Mouse (Mus musculus) 3T3-L1 (cell line): Measurements from ENCODE around the gene Tdrd3.

Experiments used
- DNase-seq: peaks from one replicate; pipeline ENCODE4 v3.0.0-alpha.2; 2015; ENCODE audit warnings: low read depth, low spot score

The Tdrd3 gene

DNA sequence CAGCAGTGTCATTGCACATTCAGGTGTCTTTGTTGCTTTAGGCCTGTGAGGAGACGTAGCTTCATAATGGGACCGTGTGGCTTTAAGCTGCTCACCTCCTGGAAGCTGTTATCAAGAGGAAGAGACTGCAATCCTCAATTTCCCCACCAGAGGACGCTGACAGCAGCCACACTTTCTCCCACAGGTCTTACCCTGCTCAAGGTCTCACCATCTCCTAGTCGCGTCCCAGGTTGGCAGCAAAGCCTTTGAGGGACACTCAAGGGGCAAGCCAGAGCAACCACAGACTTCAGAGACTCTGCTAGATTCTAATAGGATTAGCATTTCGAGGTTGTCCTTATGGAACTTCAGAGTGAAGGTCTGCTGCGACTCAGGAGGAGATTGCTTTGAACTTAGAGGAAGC, 149.8 kb downstream of the Tdrd3 start:
- no peak for DNase-seq

DNA sequence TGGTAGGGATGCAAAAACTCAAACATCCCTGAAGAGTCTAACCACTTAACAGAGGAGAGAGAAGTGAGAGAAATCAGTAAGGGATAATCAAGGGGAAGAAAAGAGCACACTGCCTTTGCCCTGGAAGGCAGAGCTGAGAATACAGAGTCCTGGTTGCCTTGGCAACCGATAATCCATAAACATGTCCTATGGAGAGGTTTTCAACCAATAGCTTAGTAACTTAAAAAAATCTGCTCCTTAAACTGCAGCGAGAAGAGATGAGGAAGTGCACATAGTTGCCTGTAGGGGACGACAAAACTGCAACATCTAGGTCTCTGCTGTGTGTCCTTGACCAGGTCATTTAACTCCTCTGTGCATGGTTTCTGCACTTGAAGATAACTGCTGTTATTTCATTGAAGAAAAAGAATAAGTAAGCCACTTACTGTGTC, 150.6 kb downstream of the Tdrd3 start:
- peak; percentile 14 for DNase-seq

DNA sequence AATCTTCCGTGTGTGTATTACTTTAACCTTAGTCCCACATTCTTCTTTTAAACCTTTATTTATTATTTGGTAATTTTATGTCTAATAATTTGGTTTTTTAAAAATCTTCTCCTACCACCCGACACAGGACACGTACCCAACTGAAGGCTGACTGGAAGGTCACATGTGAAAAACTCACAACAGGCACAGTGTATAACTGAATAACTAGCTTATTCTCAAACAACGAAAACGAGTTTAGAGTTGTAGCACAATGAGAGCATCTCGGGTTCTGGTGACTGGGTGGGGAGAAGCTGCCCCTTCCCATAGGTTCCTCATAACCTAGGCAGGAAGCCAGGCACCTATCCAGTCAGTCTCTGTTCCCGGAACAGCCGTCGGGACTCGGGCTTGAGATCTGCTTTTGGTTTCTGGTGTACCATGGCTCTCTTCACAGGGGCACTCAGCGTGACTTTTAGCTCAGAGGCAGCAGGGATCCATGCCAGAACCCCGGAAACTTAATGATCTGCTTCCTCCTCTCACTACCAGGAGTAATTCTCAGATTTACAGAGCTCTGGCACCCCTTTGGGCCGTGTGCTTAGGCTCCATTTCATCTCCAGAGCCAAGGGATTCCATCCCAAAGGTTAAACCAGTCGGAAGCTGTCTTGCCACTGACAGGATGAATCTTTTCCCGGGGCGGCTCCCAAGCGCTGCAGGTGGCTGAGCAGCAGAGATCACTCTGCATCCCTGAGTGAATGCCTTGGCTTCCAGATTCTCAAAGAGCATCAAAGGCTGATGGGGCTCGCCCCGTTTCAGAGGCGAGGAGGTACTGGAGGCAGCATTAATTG, 151.4 kb downstream of the Tdrd3 start:
- DNase-seq, result no peak

DNA sequence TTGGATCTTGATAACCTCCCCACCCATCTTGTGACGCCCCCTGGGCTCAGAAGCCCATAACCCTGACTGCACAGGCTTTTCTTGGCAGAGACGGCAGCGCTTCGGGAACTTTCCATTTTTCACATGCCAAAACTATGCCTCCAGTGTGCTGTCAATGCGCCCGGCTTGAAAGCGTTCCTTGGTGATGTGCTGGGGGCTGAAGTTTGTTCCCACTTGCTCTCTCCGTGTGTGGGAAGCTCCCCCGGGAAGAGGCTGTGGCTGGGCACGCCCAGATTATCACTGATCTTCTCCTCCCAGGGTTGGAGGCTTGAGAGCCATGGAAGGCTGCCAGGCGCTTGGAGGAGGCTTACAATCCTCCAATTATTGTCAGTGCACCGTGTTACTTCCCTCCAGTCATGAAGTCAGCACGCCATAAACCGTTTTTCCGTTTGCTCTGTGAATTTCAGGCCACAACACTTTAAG, 152.0 kb downstream of the Tdrd3 start:
- no peak for DNase-seq

DNA sequence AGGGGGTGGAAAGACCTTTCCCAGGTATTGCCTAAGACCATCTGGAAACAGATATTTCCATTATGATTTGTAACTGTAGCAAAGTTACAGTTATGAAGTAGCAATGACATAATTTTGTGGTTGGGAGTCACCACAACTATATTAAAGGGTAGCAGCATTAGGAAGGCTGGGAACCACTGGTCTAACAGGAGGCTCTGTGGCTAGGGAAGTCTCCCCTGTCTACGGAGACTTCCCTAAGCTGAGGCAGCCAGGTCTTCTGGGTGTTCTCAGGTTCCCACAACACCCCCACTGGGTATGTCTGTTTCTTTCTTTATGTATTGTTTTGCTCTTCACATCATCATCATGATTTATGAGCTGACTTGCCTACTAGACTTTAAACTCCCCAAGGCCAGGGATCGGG, 153.0 kb downstream of the Tdrd3 start:
- DNase-seq, result no peak

DNA sequence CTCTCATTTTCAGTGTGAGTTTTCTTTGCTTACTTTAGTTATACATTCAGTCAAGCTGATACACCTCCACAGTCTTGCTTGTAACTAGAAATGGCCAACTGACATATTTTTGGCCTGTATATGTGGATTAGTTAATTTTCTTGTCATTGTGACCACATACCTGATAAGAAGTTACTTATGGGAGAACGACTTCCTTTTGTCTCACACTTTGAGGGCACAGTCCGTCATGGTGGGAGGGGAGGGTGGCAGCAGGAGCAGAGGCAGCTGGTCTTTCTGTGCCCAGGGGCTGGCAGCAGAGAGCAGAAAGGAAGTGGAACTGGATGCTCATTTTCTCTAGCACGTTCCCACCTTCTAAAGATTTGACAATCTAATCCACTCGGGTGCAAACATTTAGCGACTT, 156.0 kb downstream of the Tdrd3 start:
- no peak for DNase-seq

DNA sequence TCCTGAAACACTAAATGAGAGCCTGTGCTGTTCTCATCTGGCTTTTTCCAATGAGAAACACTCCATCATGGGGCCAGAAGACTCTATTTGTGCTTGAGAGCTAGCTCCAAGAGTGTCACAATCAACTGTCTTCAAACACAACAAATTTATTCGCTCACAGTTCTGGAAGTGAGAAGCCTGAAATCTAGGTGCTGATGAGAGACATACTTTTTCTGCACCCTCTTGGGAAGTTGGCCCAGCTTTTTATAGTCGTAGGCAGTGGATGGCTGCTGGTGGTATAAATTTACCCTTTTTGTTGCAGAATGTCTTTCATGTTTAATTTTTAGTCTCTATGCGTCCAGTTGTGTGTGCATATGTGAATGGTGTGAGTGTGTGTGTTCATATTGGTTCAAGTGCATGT, 166.2 kb downstream of the Tdrd3 start:
- no peak for DNase-seq
